Mouse (Mus musculus): ENCODE data around the gene Siah1a. TPM values are rescaled to one million over a fixed set of nuclear protein-coding genes. Genes with fewer than 3 reads are reported as not detected.

The Siah1a gene
- polyA plus RNA-seq, 1 experiment: 18.4 TPM

DNA sequence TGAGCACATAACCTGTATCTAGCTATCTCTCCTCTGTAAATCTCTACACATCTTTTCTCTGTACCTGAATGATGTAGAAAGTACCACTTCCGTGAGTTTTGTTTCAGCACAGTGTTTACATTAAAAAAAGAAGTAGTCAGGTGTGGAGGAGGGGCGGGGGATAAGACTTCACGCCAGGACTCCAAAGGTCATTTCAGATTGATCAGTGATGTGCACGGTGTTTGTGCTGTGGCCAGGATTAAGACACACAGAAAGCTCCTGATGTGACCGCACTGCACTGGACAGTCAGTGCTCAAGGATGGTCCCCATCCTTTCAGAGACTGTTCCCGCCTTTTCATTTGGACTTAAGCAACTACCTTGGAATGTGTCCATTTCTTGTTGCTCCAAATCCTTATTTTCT is 15.0 kb upstream of the Siah1a start:
- Histone ChIP-seq H3K27me3 (replicated peaks; ENCODE audit: control insufficient read depth, insufficient read depth, low read length) (no peaks in the 10 kb centered on the region), H3K4me3 (ENCODE audit: insufficient read depth, low read depth, low read length) (no peak overlapping the region), H3K36me3 (ENCODE audit: control insufficient read depth, insufficient read depth, low read length) (no peaks in the 10 kb centered on the region), H3K4me1 (ENCODE audit: control insufficient read depth, insufficient read depth, low read length) (peaks cover 12% of the 10 kb centered on the region; the same call in 1 of the 2 replicates), H3K27ac (ENCODE audit: insufficient read depth, low read depth, low read length) (no peak overlapping the region)
- DNase-seq: peak; percentile 31
- TF ChIP-seq POLR2A (IDR thresholded peaks at IDR 0.05; ENCODE audit: low read depth, low read length): no peak
- TF ChIP-seq CTCF (conservative IDR thresholded peaks at IDR 0.05; ENCODE audit: insufficient read depth, insufficient read length, low read depth, low read length): no peak
- WGBS: 72% methylated on average over 6 of the region's 6 CpGs

DNA sequence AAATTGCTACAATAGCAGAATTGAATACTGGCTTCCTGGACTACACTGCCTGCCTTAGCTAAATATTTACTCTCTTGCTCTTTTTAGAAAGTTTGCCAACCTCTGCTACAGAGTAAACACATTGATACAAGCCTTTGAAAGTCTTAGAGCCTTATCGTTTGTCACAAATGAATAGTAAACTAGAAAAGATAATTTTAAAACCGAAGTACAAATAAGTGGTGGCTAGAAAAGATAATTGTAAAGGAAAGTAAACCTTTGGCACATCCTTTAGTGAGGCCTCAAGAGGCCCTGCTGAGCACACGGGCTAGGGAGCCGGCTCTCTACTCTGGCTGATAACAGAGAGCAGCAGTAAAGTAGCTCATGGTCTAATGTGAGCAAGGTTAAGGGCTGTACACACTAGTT is 13.4 kb upstream of the Siah1a start:
- Histone ChIP-seq H3K27me3 (replicated peaks; ENCODE audit: control insufficient read depth, insufficient read depth, low read length) (no peaks in the 10 kb centered on the region), H3K4me3 (ENCODE audit: insufficient read depth, low read depth, low read length) (no peak overlapping the region), H3K27ac (ENCODE audit: insufficient read depth, low read depth, low read length) (no peak overlapping the region), H3K36me3 (ENCODE audit: control insufficient read depth, insufficient read depth, low read length) (no peaks in the 10 kb centered on the region), H3K4me1 (ENCODE audit: control insufficient read depth, insufficient read depth, low read length) (peaks cover 12% of the 10 kb centered on the region; the same call in 1 of the 2 replicates)
- peak; percentile 50 for DNase-seq
- 41% methylated on average over 4 of the region's 4 CpGs for WGBS
- no peak for TF ChIP-seq POLR2A (IDR thresholded peaks at IDR 0.05; ENCODE audit: low read depth, low read length)
- no peak for TF ChIP-seq CTCF (conservative IDR thresholded peaks at IDR 0.05; ENCODE audit: insufficient read depth, insufficient read length, low read depth, low read length)

DNA sequence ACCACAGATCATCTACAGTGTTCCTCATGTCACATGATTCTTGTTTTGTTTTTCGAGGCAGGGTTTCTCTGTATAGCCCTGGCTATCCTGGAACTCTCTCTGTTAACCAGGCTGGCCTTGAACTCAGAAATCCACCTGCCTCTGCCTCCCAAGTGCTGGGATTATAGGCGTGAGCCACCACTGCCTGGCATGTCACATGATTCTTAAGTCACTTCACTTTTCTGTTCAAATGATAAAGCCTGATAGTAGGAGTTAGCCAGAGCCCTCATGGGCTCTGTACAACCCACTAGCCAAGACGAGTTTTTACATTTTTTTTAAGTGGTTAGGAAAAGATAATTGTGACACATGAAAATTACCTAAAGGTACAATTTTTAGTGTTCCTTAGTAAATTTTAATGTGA is 12.9 kb upstream of the Siah1a start:
- Histone ChIP-seq H3K4me1 (ENCODE audit: control insufficient read depth, insufficient read depth, low read length) (peaks cover 12% of the 10 kb centered on the region; the same call in 1 of the 2 replicates), H3K27ac (ENCODE audit: insufficient read depth, low read depth, low read length) (no peak overlapping the region; the same call in 1 of the 2 replicates), H3K36me3 (ENCODE audit: control insufficient read depth, insufficient read depth, low read length) (no peaks in the 10 kb centered on the region), H3K27me3 (replicated peaks; ENCODE audit: control insufficient read depth, insufficient read depth, low read length) (no peaks in the 10 kb centered on the region), H3K4me3 (ENCODE audit: insufficient read depth, low read depth, low read length) (no peak overlapping the region)
- WGBS: 62% methylated on average over 3 of the region's 3 CpGs
- TF ChIP-seq POLR2A (IDR thresholded peaks at IDR 0.05; ENCODE audit: low read depth, low read length) (no peak), CTCF (conservative IDR thresholded peaks at IDR 0.05; ENCODE audit: insufficient read depth, insufficient read length, low read depth, low read length) (no peak)
- no peak for DNase-seq

DNA sequence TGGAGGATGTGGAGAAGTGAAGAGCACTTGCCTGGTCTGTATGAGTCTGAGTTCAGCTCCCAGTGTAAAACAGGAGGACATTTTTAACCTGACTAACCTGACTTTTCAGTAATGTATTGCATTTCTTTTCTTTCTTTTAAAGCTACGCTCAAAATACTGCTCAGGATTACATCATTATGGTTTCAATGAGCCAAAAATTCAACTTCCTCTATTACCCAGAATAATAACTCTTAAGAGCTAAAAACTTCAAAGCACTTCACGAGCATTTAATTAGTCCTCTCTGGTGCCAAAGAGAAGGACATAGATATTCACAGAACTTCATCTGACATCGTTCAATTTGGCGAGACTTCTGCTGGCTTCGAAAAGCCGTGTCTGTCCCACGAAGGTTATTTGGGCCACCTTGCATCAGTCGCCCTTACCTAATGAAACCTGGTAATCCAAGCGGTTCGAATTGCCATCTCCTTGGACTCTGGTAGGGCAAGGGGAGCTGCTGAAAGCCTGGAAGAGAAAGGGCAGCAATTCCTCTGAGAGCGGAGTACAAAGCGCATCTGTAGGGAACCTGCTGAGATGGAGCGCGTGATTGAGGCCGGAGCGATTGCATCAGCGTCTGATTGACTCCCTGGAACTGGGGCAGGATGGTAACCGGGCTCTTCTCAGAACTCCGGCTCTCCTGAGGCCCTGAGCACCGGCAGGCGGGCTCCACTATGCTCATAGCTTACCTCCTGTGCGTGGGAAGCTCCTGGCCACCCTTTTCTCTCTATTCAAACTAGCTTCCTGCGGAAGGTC is 11.4 kb upstream of the Siah1a start:
- DNase-seq: peak; percentile 83
- peaks cover 12% of the 10 kb centered on the region; the same call in 1 of the 2 replicates for H3K4me1 ChIP-seq (ENCODE audit: control insufficient read depth, insufficient read depth, low read length)
- WGBS: 28% methylated on average over 23 of the region's 23 CpGs
- no peaks in the 10 kb centered on the region for H3K27me3 ChIP-seq (replicated peaks; ENCODE audit: control insufficient read depth, insufficient read depth, low read length)
- TF ChIP-seq CTCF (conservative IDR thresholded peaks at IDR 0.05; ENCODE audit: insufficient read depth, insufficient read length, low read depth, low read length): no peak
- no peak for TF ChIP-seq POLR2A (IDR thresholded peaks at IDR 0.05; ENCODE audit: low read depth, low read length)
- peak overlapping the region; percentile 13 for H3K27ac ChIP-seq (ENCODE audit: insufficient read depth, low read depth, low read length)
- H3K4me3 ChIP-seq (ENCODE audit: insufficient read depth, low read depth, low read length): 0 out of 2 replicates have a peak overlapping the region, but pooled peaks have one; percentile 10
- no peaks in the 10 kb centered on the region for H3K36me3 ChIP-seq (ENCODE audit: control insufficient read depth, insufficient read depth, low read length)

DNA sequence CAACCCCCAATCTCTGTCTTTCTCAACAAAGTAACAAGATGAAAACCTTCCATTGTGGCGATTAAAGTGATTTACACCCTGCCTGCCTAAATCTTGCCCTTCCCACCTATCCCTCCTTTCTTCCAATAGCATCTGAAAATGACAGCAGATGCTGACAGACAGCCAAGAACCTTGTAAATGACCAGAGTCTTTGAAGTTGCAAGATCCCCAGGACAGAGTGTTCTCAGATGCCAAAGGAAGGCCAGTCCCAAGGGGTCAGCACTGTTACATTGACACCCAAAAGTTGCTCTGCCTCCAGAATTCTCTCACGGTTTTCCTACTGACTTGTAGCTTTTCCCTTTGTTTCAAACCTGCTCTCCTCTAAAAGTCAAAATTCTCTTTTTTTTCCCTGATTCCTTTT is 4.1 kb upstream of the Siah1a start:
- no peaks in the 10 kb centered on the region for H3K36me3 ChIP-seq (ENCODE audit: control insufficient read depth, insufficient read depth, low read length)
- H3K4me1 ChIP-seq (ENCODE audit: control insufficient read depth, insufficient read depth, low read length): peaks cover 7% of the 10 kb centered on the region; the same call in 1 of the 2 replicates
- H3K27ac ChIP-seq (ENCODE audit: insufficient read depth, low read depth, low read length): no peak overlapping the region
- DNase-seq: no peak
- TF ChIP-seq CTCF (conservative IDR thresholded peaks at IDR 0.05; ENCODE audit: insufficient read depth, insufficient read length, low read depth, low read length) (no peak), POLR2A (IDR thresholded peaks at IDR 0.05; ENCODE audit: low read depth, low read length) (no peak)
- no peak overlapping the region for H3K4me3 ChIP-seq (ENCODE audit: insufficient read depth, low read depth, low read length)
- no peaks in the 10 kb centered on the region for H3K27me3 ChIP-seq (replicated peaks; ENCODE audit: control insufficient read depth, insufficient read depth, low read length)
- 40% methylated on average over 2 of the region's 2 CpGs for WGBS

- Histone ChIP-seq H3K36me3 (ENCODE audit: control insufficient read depth, insufficient read depth, low read length) (no peaks in the 10 kb centered on the region), H3K27ac (ENCODE audit: insufficient read depth, low read depth, low read length) (peak overlapping the region; percentile 74), H3K4me3 (ENCODE audit: insufficient read depth, low read depth, low read length) (peak overlapping the region; percentile 76), H3K27me3 (replicated peaks; ENCODE audit: control insufficient read depth, insufficient read depth, low read length) (no peaks in the 10 kb centered on the region), H3K4me1 (ENCODE audit: control insufficient read depth, insufficient read depth, low read length) (peaks cover 18% of the 10 kb centered on the region; the same call in 1 of the 2 replicates)
- peak; percentile 44 for DNase-seq
- 5% methylated on average over 11 of the region's 11 CpGs for WGBS
- TF ChIP-seq CTCF (conservative IDR thresholded peaks at IDR 0.05; ENCODE audit: insufficient read depth, insufficient read length, low read depth, low read length): no peak
Observed at GRCm38 (mm10) chr8:86746511-86746910, 777 bp upstream of the Siah1a start.

- peak; percentile 96 for DNase-seq
Observed at GRCm38 (mm10) chr8:86745935-86746441, 254 bp upstream of the Siah1a start.

More at GRCm38 (mm10) chr8:86745935-86746441, 254 bp upstream of the Siah1a start:
- Histone ChIP-seq H3K4me1 (ENCODE audit: control insufficient read depth, insufficient read depth, low read length) (peaks cover 18% of the 10 kb centered on the region; the same call in 1 of the 2 replicates), H3K36me3 (ENCODE audit: control insufficient read depth, insufficient read depth, low read length) (no peaks in the 10 kb centered on the region), H3K27ac (ENCODE audit: insufficient read depth, low read depth, low read length) (peak overlapping the region; percentile 91), H3K27me3 (replicated peaks; ENCODE audit: control insufficient read depth, insufficient read depth, low read length) (no peaks in the 10 kb centered on the region), H3K4me3 (ENCODE audit: insufficient read depth, low read depth, low read length) (peak overlapping the region; percentile 76)
- WGBS: under 1% methylated on average over 63 of the region's 70 CpGs
- TF ChIP-seq CTCF (conservative IDR thresholded peaks at IDR 0.05; ENCODE audit: insufficient read depth, insufficient read length, low read depth, low read length) (no peak), POLR2A (IDR thresholded peaks at IDR 0.05; ENCODE audit: low read depth, low read length) (no peak)

All from kidney, adult 2 months (tissue).